Mouse (Mus musculus) cerebellum, postnatal 4 days (tissue): Measurements from ENCODE around the gene Cd99l2.
A peak's percentile ranks its signal among the peaks of the same experiment; 100 is the strongest.

Experiments used
- DNase-seq, 2 experiments: peaks; one replicate each; pipeline ENCODE4 v3.0.0; 2022; ENCODE audit warnings: low spot score in 2 of 2, mixed read lengths in 1 of 2

Cd99l2 gene

GRCm38 (mm10) chrX:71468639-71469295 is 23.9 kb downstream of the Cd99l2 start:
- DNase-seq: no peak

- no peak for DNase-seq
Measured at GRCm38 (mm10) chrX:71467491-71467890, 25.2 kb downstream of the Cd99l2 start.

- no peak for DNase-seq
Measured at GRCm38 (mm10) chrX:71465417-71465816, 27.2 kb downstream of the Cd99l2 start.

GRCm38 (mm10) chrX:71464138-71464826 is 28.4 kb downstream of the Cd99l2 start:
- no peak for DNase-seq

- DNase-seq: no peak
Measured at GRCm38 (mm10) chrX:71456078-71456737, 36.4 kb downstream of the Cd99l2 start.

GRCm38 (mm10) chrX:71442916-71443315 is 49.7 kb downstream of the Cd99l2 start:
- no peak for DNase-seq

GRCm38 (mm10) chrX:71439473-71439872 is 53.2 kb downstream of the Cd99l2 start:
- no peak for DNase-seq

- DNase-seq: no peak
Measured at GRCm38 (mm10) chrX:71435542-71435941, 57.1 kb downstream of the Cd99l2 start.

- DNase-seq: no peak
Measured at GRCm38 (mm10) chrX:71434860-71435259, 57.8 kb downstream of the Cd99l2 start.

- DNase-seq: no peak
Measured at GRCm38 (mm10) chrX:71434448-71434847, 58.2 kb downstream of the Cd99l2 start.

- no peak for DNase-seq
Measured at GRCm38 (mm10) chrX:71430900-71431299, 61.7 kb downstream of the Cd99l2 start.

- no peak for DNase-seq
Measured at GRCm38 (mm10) chrX:71427491-71427890, 65.2 kb downstream of the Cd99l2 start.

- DNase-seq: peak; percentile 69 to 78
Measured at GRCm38 (mm10) chrX:71425746-71426519, 66.7 kb downstream of the Cd99l2 start.

GRCm38 (mm10) chrX:71424852-71425251 is 67.8 kb downstream of the Cd99l2 start:
- DNase-seq: no peak

- no peak for DNase-seq
Measured at GRCm38 (mm10) chrX:71413616-71414015, 79.0 kb downstream of the Cd99l2 start.

- DNase-seq: no peak
Measured at GRCm38 (mm10) chrX:71412776-71413175, 79.9 kb downstream of the Cd99l2 start.

- no peak for DNase-seq
Measured at GRCm38 (mm10) chrX:71408386-71408785, 84.3 kb downstream of the Cd99l2 start.

GRCm38 (mm10) chrX:71406290-71406689 is 86.4 kb downstream of the Cd99l2 start:
- DNase-seq: no peak

- no peak for DNase-seq
Measured at GRCm38 (mm10) chrX:71396326-71396725, 96.3 kb downstream of the Cd99l2 start.

- no peak for DNase-seq
Measured at GRCm38 (mm10) chrX:71381571-71381970, 111.1 kb downstream of the Cd99l2 start.

- no peak for DNase-seq
Measured at GRCm38 (mm10) chrX:71378435-71378834, 114.2 kb downstream of the Cd99l2 start.

- DNase-seq: no peak
Measured at GRCm38 (mm10) chrX:71376781-71377180, 115.9 kb downstream of the Cd99l2 start.
